Mouse (Mus musculus): Measurements from ENCODE around the gene Syt16.

The Syt16 gene

GRCm38 (mm10) chr12:74014739-74015270 lies 17.3 kb downstream of the Syt16 start:
- no peak for DNase-seq

- DNase-seq: no peak
Observed at GRCm38 (mm10) chr12:74015491-74015890, 18.0 kb downstream of the Syt16 start.

GRCm38 (mm10) chr12:74023260-74023659 lies 25.8 kb downstream of the Syt16 start:
- no peak for DNase-seq

GRCm38 (mm10) chr12:74024912-74025311 lies 27.5 kb downstream of the Syt16 start:
- DNase-seq: no peak

GRCm38 (mm10) chr12:74043225-74043624 lies 45.8 kb downstream of the Syt16 start:
- DNase-seq: no peak

GRCm38 (mm10) chr12:74043755-74044154 lies 46.3 kb downstream of the Syt16 start:
- no peak for DNase-seq

GRCm38 (mm10) chr12:74044241-74044640 lies 46.8 kb downstream of the Syt16 start:
- no peak for DNase-seq

GRCm38 (mm10) chr12:74055336-74055931 lies 58.0 kb downstream of the Syt16 start:
- no peak for DNase-seq

GRCm38 (mm10) chr12:74056162-74056561 lies 58.7 kb downstream of the Syt16 start:
- no peak for DNase-seq

- DNase-seq: no peak
Observed at GRCm38 (mm10) chr12:74062547-74062946, 65.1 kb downstream of the Syt16 start.

GRCm38 (mm10) chr12:74068912-74069311 lies 71.5 kb downstream of the Syt16 start:
- DNase-seq: no peak

GRCm38 (mm10) chr12:74075590-74075989 lies 78.1 kb downstream of the Syt16 start:
- no peak for DNase-seq

GRCm38 (mm10) chr12:74076091-74076490 lies 78.6 kb downstream of the Syt16 start:
- DNase-seq: no peak

GRCm38 (mm10) chr12:74081122-74081521 lies 83.7 kb downstream of the Syt16 start:
- DNase-seq: no peak

GRCm38 (mm10) chr12:74084389-74084788 lies 86.9 kb downstream of the Syt16 start:
- DNase-seq: no peak

GRCm38 (mm10) chr12:74087086-74087485 lies 89.6 kb downstream of the Syt16 start:
- DNase-seq: peak; percentile 15

- DNase-seq: no peak
Observed at GRCm38 (mm10) chr12:74089342-74090131, 92.1 kb downstream of the Syt16 start.

- no peak for DNase-seq
Observed at GRCm38 (mm10) chr12:74092546-74092945, 95.1 kb downstream of the Syt16 start.

GRCm38 (mm10) chr12:74093110-74093509 lies 95.6 kb downstream of the Syt16 start:
- DNase-seq: no peak

GRCm38 (mm10) chr12:74094701-74095100 lies 97.2 kb downstream of the Syt16 start:
- DNase-seq: no peak

GRCm38 (mm10) chr12:74098572-74099290 lies 101.3 kb downstream of the Syt16 start:
- DNase-seq: no peak

GRCm38 (mm10) chr12:74105811-74106513 lies 108.5 kb downstream of the Syt16 start:
- DNase-seq: no peak

GRCm38 (mm10) chr12:74108663-74109081 lies 111.2 kb downstream of the Syt16 start:
- no peak for DNase-seq

Data from kidney, adult 11 months (tissue).